Mouse (Mus musculus) lung, postnatal 36 days (tissue): ENCODE measurements at regions not wholly inside any gene's neighbourhood (a gene's known extent, or its start where the extent isn't known, plus 50 kb on each side); places are given as distances from the start of the nearest gene placed in this dataset.
"Not testable (repeated sequence)": the region's sequence is repeated elsewhere in the genome, so short reads cannot be mapped to it uniquely, and the experiment has no call there.

Source experiments
- DNase-seq: peaks from one replicate; pipeline ENCODE4 v3.0.0; 2022; ENCODE audit warnings: mixed read lengths

GRCm38 (mm10) chr10:91440051-91440450 lies 258.9 kb upstream of the Tmpo start:
- no peak for DNase-seq

DNA sequence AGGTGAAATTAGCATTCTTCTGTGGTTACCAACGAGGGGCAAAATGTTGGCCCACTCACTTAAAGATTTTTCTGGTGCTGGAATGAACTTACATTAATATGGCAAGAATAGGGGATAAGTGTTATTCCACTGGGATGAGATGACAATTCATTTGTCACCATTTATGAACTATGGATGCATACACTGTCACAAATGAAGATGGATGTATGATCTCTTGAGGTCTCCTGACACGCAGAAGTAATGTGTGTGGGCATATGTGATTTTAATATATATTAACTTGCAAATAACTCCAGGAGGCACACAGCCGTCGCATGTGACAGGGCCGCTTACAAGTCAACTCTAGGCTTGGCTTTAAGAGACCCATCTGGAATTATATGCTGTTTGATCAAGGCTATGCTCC lies 256.8 kb upstream of the Tmpo start:
- no peak for DNase-seq

DNA sequence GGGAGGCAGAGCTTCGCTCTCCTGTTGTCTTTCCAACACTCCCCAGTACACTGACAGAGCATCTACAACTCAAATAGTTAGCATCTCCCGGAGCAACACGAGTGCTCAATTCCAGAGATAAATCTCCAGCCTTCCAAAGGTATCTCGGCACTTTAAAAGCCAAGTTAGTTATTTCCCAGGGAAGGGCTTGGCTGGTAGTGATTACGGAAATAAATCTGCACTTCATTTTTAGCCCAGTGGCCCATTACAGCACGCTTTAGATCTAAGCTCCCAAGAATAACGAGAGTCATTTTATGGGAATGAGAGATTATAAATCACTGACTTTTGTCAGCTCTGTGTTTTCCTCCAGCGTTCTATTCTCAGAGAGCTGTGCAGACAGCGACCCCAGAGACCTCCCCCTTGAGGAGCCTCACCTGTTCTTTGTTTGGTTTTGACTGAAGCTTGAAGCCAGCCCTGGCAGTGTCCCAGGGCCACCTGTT lies 255.0 kb upstream of the Tmpo start:
- DNase-seq: no peak

DNA sequence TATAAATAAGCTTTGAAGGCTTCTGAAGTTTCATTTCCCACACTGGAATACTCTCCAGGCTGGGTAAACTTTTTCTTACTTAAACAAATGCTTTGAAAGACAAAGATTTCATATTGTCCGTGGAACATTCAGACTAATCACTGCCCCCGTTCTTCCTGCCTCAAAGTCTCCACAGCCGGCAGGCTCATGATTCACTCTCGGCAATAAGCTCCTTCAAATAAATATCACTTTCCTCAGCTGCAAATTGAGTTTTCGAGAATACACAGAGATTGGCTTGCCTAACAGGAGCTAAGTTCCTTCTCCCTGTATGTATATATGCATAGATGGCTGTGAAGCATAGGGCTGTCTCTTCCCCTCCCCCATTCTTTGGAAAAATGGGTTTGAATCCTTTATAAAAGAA lies 249.2 kb upstream of the Tmpo start:
- no peak for DNase-seq

- no peak for DNase-seq
These were observed 245.5 kb upstream of the Tmpo start for GRCm38 (mm10) chr10:91426584-91426983.

- DNase-seq: not testable (repeated sequence)
These were observed 244.7 kb upstream of the Tmpo start for GRCm38 (mm10) chr10:91425625-91426385.

- no peak for DNase-seq
These were observed 243.7 kb upstream of the Tmpo start for GRCm38 (mm10) chr10:91424786-91425185.

- no peak for DNase-seq
These were observed 206.1 kb upstream of the Tmpo start for GRCm38 (mm10) chr10:91387255-91387654.

DNA sequence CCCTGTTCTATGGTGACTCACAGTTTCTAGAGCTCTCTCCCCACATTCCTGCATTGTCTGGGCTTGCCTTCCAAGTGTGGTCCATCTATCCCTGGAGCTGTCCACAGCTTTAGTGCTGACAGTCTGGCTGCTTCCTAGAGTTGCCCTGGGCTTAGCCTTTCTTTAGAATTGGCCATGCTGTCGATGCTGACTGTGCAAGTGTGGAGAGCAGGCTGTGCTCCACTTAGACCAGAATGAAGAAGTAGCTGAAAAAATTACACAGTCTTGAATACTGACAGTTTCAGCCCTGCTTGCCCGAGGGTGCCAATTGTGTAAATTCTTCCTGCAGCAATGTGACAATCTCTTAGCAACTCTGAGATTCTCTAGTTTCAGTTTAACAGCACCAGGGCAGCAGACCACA lies 203.3 kb upstream of the Tmpo start:
- no peak for DNase-seq

DNA sequence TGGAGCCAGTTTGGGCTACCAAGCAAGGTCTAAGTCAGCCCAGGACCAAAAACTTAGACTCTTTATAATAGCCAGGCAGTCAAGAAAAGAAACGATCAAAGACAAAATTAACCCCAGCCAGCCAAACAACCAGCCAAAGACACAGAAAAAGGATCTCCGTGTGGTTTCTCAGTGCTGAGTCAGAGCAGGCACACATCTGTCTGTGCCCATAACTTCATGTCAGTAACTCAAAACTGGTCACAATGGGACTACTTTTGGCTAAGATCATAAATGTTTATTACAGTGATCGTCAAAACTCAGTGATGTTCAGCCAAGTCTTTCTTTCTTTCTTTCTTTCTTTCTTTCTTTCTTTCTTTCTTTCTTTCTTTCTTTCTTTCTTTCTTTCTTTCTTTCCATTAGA lies 195.6 kb upstream of the Tmpo start:
- no peak for DNase-seq

DNA sequence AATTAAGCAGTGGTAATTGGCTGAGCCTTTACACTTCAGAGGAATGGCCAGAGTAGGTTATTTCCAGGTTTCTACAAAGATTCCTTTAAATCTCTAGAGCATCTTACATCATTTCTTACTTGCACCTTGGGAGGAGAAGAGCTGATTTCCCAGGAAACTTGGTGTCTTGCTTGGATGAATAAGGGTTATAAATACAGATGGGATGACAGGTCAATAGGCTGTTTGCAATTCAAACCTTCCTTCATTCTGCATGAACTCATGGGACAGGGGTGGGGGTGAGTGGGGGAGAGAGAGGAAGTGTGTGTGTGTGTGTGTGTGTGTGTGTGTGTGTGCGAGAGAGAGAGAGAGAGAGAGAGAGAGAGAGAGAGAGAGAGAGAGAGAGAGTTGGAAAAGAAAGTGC lies 186.4 kb upstream of the Tmpo start:
- no peak for DNase-seq

GRCm38 (mm10) chr10:91362587-91362986 lies 181.5 kb upstream of the Tmpo start:
- no peak for DNase-seq

- DNase-seq: no peak
These were observed 180.5 kb upstream of the Tmpo start for GRCm38 (mm10) chr10:91361621-91362020.

DNA sequence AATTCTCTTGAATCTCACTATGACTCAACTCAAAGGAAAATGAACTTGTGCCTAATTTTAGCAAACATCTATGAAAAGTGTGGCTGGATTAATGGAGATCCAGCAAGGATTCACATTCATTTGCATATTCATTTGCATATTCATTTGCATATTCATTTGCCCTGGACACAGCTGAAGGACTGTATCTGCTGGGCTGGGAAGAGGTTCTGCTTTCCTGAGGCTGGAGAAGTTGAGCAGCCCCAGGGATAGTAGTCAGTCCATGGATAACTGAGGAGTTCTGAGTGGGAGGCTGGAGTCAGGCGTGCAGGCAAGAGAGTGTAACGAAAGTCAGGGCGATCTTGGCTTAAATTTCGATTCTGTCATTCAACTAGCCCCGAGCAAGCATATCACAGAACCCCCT lies 164.3 kb upstream of the Tmpo start:
- no peak for DNase-seq

DNA sequence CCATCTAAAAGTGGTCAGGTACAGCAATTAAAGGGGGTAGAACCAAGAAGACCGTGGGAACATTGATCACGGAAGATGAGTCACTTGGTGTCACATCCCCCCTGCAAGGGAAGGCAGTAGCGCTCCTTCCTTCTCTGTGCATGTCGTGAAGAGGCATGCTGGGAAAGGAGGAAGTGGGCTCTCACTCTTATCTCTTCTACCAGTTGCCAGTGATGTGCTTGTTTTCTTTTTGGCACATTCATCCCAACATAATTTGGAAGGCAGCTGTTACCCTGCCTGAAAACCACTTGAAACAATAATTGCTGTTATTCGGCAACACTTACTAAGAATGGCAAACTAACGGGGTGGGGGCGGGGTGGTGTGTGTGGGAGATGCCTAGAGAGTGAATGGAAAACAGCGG lies 161.0 kb upstream of the Tmpo start:
- no peak for DNase-seq

GRCm38 (mm10) chr10:91339361-91339760 lies 158.2 kb upstream of the Tmpo start:
- DNase-seq: no peak

DNA sequence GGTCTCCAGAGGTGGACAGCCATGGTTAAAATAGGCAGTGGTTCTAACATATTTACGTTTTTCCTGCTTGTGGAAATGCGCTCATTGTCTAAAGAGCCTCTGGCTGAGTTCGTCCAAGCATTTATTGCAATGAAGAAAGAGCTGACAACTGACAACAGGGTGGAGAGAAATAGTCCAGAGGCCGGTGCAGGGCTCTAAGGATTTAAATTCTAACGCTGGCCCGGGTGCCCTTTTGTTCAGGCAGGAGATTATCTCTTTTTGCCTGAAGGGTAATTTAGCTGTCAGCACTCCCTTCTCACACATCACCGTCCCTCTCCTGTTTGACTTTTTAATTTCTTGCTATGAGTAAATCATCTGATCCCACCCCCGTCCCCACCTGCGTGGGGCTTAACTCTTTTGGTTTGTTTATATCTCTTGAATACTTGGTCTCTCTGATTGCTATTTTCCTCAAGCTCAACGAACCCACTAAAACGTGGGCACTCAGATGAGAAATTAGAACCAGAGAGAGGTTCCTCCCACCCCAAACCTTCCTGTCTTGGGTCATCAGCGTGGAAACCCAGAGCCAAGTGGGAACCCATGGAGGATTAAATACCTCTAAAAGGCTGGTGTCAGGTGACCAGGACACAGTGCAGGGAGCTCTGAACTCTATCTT lies 145.7 kb upstream of the Tmpo start:
- no peak for DNase-seq

DNA sequence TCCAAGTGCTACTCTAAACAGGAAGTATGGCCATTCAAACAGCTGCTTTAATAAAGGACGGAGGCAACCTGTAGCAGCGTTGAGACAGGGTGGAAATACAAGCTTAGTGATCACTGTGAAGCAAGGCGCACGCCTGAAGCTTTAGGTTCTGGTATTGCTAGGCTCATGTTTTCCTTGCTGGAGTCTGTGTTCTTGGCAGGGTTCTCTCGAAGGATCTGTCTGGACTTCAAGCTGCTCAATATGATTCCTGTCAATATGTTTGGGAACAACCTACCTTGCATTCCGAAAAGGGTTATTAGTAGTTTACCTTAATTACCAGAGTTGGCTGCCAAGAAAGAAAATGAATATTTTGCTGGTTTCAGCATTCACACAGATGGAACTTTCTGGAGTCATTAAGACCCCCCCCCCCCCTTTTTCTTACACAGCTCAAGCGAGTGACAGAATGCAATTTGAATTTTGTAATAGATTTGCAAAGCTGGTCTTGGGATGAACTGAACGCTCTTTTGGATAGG lies 145.1 kb upstream of the Tmpo start:
- DNase-seq: no peak

GRCm38 (mm10) chr10:91321226-91321625 lies 140.1 kb upstream of the Tmpo start:
- no peak for DNase-seq

DNA sequence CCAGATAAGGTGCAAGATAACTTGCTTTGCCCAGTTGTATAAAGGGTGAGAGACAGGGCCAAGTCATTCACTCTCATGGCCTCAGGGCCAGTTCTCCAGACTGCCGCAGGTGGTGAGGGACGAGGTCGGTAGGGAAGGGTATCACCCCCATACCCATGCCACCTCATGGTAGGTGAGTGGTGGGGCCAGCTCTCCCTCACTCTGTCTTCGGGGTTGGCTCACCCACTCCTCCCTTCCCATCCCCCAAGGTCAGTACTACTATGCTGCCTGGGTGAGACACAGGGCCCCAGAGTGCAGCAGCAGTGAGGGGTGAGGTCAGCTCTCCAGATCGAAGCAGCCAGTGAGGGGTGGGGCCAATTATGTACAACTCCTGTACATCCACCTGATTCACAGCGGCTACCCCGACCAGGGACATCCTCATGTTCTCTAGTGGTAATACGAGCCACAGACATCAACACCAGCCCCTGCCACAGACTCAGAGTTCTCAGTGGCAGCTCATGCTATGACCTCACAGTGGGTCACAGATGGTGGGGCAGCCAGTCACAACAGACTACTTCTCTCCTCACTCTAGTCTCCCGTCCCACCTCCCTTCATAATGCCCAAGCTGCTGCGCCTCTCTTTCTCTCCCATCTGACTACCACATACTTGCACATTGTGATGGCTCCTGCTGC lies 138.5 kb upstream of the Tmpo start:
- no peak for DNase-seq

DNA sequence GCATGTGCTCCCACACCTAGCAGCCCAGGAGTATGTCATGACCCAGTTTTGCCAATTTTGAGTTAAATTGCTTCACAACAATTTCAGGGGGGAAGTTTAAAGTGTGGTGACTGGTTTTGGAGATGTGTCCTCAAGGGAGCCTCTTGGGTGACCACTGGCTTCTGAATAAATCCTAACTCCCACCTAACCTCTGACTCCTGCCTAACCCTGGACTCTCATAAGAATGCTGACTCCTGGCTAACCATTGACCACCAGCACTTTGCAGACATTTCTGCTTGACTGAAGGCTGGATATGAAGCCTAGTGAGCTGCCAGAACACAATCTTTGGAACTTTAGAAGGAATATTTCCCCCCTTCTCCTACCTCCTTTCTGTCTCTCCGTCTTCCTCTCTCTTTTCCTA lies 133.3 kb upstream of the Tmpo start:
- no peak for DNase-seq

- peak; percentile 15 for DNase-seq
These were observed 132.2 kb upstream of the Tmpo start for GRCm38 (mm10) chr10:91313316-91313715.

DNA sequence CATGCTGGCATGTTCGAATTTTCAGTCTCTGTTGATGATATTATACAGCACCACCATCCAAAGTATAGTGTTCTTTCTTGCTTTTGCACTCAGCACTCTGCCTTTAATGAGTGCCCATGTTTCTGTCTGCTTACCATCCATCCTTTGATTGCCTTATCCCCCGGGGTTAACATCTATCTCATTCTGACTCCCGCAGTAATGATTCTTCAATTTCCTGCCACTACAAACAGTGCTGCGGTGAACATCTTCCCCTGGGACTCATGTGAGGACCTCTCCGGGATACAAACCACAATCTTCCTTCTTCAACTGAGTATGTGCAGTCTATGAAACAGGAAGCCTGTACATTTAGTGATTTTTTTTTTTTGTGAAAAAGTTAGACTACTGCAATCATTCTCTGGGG lies 131.8 kb upstream of the Tmpo start:
- DNase-seq: no peak

GRCm38 (mm10) chr10:91300067-91300466 lies 119.0 kb upstream of the Tmpo start:
- peak; percentile 3 for DNase-seq
